Mouse (Mus musculus): ENCODE data around the gene Crym.

The Crym gene

DNA sequence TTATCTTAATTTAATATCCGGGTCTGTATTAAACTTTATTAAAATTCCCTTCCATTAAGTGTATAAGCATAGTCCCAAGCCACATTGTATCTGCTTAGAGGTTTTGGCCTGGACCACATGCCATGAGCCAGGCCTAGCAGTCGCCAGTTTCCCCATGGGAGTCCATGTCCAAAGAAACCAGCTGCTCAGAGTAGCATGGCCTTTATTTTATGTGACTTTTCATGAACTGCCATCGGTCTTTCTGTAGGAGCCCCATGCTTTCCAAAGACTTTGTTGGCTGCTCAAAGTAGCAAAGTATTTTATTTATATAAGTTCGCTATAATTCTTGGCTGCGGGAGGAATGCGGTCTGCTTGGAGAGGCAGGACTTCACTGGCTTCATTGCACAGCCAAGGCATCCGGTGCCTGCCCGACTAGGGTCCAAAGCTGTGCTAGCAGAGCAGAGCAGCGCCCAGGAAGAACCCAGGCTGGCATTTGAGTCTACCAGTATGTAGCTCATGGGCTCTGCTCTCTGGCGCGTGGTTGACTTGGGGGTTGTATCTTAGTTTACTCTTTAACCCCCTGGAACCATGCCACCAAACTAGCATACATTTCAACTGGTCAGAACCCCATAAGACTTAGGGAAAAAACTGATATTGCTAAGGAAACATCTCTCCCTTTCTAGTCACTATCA is 38.2 kb downstream of the Crym start:
- DNase-seq (ENCODE audit: low spot score in 2 of 2) = no peak

DNA sequence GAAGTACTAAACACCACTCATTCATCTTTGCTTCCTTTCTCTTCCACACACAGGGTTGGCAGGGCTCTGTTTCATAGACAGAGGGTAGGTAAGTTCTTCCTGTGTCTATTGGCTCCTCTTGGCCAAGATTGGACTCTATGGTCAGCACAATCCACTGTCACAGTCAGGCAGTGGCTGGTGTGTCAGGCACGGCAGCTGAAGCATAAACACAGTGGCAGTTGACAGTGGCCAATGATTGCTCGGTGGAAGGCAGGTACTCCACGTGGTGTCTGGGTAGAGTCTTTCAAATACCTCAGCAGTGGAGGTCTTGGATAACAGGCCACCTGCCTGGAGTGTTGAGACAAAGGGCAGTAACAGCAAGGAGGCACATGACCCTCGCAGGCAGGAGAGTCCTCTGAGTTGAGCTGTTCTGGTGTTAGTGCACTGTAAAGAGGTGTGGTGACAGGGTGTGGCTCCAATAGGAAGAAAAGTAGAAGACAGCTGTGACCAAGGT is 43.7 kb downstream of the Crym start:
- DNase-seq (ENCODE audit: low spot score in 2 of 2) = no peak

DNA sequence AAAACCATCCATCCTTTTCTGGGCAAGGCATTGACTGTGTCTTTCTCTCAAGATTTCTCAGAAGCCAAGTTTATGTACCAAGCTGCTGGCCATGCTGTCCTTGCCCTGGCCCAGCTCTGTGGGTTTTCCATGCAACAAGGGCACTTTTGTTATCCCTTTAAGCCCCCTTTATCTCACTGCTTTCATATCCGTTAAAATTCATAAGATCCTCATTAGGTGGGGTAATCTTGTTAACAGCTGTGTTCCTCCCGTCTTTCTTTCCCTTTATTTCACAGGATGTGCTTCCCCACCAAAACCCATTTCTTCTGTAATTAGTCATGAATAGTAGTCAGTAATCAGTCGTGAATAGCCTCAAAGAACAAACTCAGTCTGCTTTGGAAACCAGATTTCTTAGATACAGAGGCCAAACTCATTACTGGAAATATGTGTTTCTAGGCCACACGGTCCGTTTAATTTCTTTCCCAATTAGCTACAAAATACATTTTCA is 44.3 kb downstream of the Crym start:
- no peak for DNase-seq (ENCODE audit: low spot score in 2 of 2)

DNA sequence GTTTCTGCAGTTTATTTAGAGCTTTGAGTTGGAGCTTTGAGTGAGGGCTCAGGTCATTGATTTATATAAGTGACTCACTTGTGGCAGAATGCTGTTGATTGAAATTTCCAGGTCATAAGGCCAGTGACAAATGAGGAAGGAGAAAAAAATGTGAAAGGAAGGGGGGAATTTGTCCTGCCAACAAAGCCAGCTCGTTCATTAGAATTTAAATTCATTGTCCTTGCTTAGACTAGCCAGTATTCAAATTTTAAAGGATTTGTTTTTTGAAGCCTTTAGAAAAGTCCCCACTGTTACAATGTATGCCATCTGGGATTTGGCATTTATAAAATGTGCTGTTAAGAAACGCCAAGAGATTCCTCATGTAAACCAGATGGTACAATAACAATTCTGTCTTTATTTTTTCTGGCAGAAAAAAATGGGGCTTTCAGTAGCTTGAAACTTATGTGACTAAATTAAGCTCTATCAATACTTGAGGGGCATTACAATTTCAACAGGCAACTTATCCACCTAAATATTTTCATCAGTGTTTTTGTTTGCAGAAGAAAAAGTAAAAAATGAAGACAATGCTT is 45.0 kb downstream of the Crym start:
- DNase-seq (ENCODE audit: low spot score in 2 of 2) = no peak

DNA sequence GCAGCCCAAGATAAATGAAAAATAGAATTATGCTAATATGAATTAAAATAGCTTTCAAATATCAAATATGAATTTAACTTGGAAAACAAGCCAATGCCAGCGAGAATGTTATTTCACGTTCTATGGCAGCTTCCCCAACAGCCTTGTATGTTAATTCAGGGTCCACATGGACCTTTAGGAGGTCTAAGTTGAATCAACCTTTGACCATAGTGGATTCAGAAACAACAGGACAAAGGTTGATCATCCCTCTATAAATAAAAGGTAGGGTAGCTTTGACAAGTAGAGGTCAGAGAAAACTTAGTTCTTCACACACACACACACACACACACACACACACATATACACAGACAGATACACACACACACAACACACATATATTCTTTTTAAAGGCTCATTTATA is 51.0 kb downstream of the Crym start:
- DNase-seq (ENCODE audit: low spot score in 2 of 2) = no peak

DNA sequence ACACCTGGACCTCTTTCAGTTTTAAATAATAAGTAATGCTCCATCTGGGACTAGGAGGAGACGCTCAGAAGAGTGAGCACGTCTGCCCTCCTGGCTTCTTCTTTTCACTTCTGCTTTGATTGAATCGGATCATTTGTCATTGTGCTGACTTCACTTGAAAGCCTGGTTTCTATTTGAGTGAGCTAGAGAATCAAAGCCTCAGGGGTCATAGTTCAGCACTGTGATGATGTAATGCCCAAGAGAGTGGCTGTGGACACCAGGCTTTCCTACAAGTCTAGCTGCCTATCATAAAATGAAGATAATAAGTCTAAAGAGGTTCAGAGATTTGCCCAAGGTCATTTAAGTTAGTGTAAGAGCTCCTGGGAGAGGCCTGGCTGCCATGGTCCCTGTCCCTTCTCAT is 51.7 kb downstream of the Crym start:
- no peak for DNase-seq (ENCODE audit: low spot score in 2 of 2)

DNA sequence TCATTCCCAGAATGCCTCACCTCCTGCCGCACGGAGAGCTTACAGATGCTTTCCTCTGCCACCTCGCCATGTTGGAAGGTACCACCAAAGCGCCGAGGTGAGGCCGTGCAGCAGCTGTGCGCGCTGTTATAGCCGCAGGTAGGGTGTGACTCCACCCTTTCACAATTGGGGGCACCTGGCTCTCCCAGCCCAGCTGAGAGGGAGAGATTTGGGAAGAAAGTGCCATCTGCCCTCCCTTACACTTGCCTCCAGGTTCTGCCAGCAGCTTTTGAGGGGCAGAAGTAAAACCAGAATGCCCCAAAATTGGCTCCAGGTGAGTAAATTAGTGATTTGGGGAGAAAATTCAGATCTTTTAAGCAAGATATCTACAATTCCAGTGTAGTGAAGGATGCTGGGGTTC is 56.7 kb downstream of the Crym start, which contains the start of gene Zp2:
TSS of gene Zp2 (minus strand) at position 101 of the 400 bp plus-strand sequence.
- no peak for DNase-seq (ENCODE audit: low spot score in 2 of 2)

DNA sequence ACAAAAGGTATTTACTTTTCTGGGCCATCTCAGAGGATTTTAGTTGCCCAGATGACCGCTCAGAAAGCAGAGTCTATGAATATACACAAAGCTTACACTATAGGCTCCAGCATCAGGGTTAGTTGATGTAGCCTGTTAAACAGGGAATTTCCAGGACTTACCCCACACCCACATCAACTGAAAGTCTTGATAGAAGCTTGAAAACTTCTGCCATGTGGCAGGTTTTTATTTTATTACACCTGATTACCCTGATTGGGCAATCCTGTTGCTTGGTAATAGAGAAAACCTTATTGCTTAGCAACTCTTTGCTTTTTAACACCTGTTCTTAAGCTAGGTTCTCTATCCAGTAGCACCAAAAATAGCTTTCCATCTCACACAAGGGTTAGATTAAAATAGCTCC is 59.2 kb downstream of the Crym start:
- no peak for DNase-seq (ENCODE audit: low spot score in 2 of 2)
